Mouse (Mus musculus) kidney, postnatal 0 days (tissue): ENCODE measurements around the gene Ctrl. TPM values are rescaled to one million over a fixed set of nuclear protein-coding genes. Genes with fewer than 3 reads are reported as not detected.
A peak's percentile ranks its signal among the peaks of the same experiment; 100 is the strongest.

ENCODE experiments used
- ATAC-seq: fragments of 200-750 bp; cut with Nextera tagmentation; replicated peaks from 2 replicates; pipeline ENCODE4 v1.8.0; 2017; ENCODE audit warnings: low read depth, moderate number of reproducible peaks, moderate TSS enrichment, moderate library complexity; ENCODE audit not compliant: low FRiP score
- DNase-seq: peaks from one replicate; pipeline ENCODE4 v3.0.0-alpha.2; 2016; ENCODE audit warnings: low spot score
- H3K27ac ChIP-seq: fragments of 300-500 bp; sonication (generic); 2 replicates; pipeline ENCODE4 v1.5.1; 2014; ENCODE audit warnings: mild to moderate bottlenecking
- H3K27me3 ChIP-seq: fragments of 300-500 bp; sonication (generic); 2 replicates; pipeline ENCODE4 v1.6.1; 2014; ENCODE audit warnings: low read length, mixed read lengths; ENCODE audit not compliant: insufficient read depth
- H3K36me3 ChIP-seq: fragments of 300-500 bp; sonication (generic); 2 replicates; pipeline ENCODE4 v1.6.1; 2014; ENCODE audit warnings: low read length, mixed read lengths; ENCODE audit not compliant: insufficient read depth
- H3K4me1 ChIP-seq: fragments of 300-500 bp; sonication (generic); replicated peaks from 2 replicates; pipeline ENCODE4 v1.6.1; 2014; ENCODE audit warnings: antibody characterized with exemption, low read length, mixed read lengths; ENCODE audit not compliant: insufficient read depth
- H3K4me2 ChIP-seq: fragments of 300-500 bp; sonication (generic); 2 replicates; pipeline ENCODE4 v1.6.1; 2014; ENCODE audit warnings: mild to moderate bottlenecking, low read length, moderate library complexity, mixed read lengths
- H3K4me3 ChIP-seq: fragments of 300-500 bp; sonication (generic); replicated peaks from 2 replicates; pipeline ENCODE4 v1.5.1; 2014; ENCODE audit warnings: low read depth, low read length
- H3K9ac ChIP-seq: fragments of 300-500 bp; sonication (generic); 2 replicates; pipeline ENCODE4 v1.6.1; 2014; ENCODE audit warnings: low read depth, low read length
- H3K9me3 ChIP-seq: fragments of 300-500 bp; sonication (generic); replicated peaks from 2 replicates; pipeline ENCODE4 v1.6.1; 2016; ENCODE audit warnings: low read length, inconsistent platforms, mixed read lengths
- CTCF ChIP-seq: IDR thresholded peaks from 2 replicates; pipeline ENCODE4 v1.5.1; 2016; ENCODE audit warnings: antibody characterized with exemption, low read depth, mild to moderate bottlenecking, moderate library complexity
- WGBS: fragments of 180-500 bp; shearing (Covaris S2); extraction: QIAGEN DNeasy Blood & Tissue Kit; methylation state at CpG from one replicate; pipeline ENCODE4 v1.1.7; 2014; 5-methylcytosine and 5-hydroxymethylcytosine counted together
- polyA plus RNA-seq: library from polyadenylated mRNA; unstranded; fragments of >200 nt; fragmentation: Nextera tagmentation; extraction: Ambion mirVana; gene quantifications from 2 replicates; pipeline ENCODE4 v1.2.1, GENCODE M21; 2015

Ctrl gene
- polyA plus RNA-seq, 1 experiment from 2014 or later, result 0.67 TPM

GRCm38 (mm10) chr8:105943321-105943739 is 9.7 kb upstream of the Ctrl start, which contains the start of gene Lcat:
Lcat (minus strand) TSS chr8:105943382.
- no peak within 1 kb of the TSS for H3K9ac ChIP-seq

GRCm38 (mm10) chr8:105942542-105942941 is 8.9 kb upstream of the Ctrl start:
- TF ChIP-seq CTCF, result no peak
- WGBS, result 99% methylated on average over 5 of the region's 5 CpGs
- peaks cover 34% of the 10 kb centered on the region for H3K36me3 ChIP-seq
- H3K4me3 ChIP-seq, result no peak overlapping the region
- ATAC-seq (no peak), DNase-seq (no peak)
- H3K9ac ChIP-seq, result no peak overlapping the region
- H3K27ac ChIP-seq, result no peak overlapping the region
- no peaks in the 10 kb centered on the region for H3K27me3 ChIP-seq
- H3K9me3 ChIP-seq, result no peaks in the 10 kb centered on the region
- H3K4me1 ChIP-seq, result no peaks in the 10 kb centered on the region
- no peak overlapping the region for H3K4me2 ChIP-seq

More at GRCm38 (mm10) chr8:105943321-105943739, 9.7 kb upstream of the Ctrl start, which contains the start of gene Lcat:
- no peak for TF ChIP-seq CTCF
- no peak within 1 kb of the TSS for H3K4me3 ChIP-seq
- DNase-seq (no peak), ATAC-seq (no peak)
- peaks cover 36% of the 10 kb centered on the region for H3K36me3 ChIP-seq
- no peaks in the 10 kb centered on the region for H3K27me3 ChIP-seq
- WGBS, result 88% methylated on average over 6 of the region's 8 CpGs
- H3K27ac ChIP-seq, result no peak within 1 kb of the TSS
- H3K4me2 ChIP-seq, result no peak within 1 kb of the TSS
- H3K9me3 ChIP-seq, result no peaks in the 10 kb centered on the region
- H3K4me1 ChIP-seq, result no peaks in the 10 kb centered on the region

GRCm38 (mm10) chr8:105942026-105942425 is 8.4 kb upstream of the Ctrl start:
- DNase-seq (no peak), ATAC-seq (no peak)
- H3K27me3 ChIP-seq, result no peaks in the 10 kb centered on the region
- no peak overlapping the region for H3K9ac ChIP-seq
- no peaks in the 10 kb centered on the region for H3K4me1 ChIP-seq
- no peak overlapping the region for H3K27ac ChIP-seq
- WGBS, result 95% methylated on average over 11 of the region's 11 CpGs
- H3K9me3 ChIP-seq, result no peaks in the 10 kb centered on the region
- no peak for TF ChIP-seq CTCF
- H3K4me3 ChIP-seq, result no peak overlapping the region
- H3K36me3 ChIP-seq, result peaks cover 29% of the 10 kb centered on the region
- H3K4me2 ChIP-seq, result no peak overlapping the region

- 9% methylated on average over 4 of the region's 4 CpGs for WGBS
- no peaks in the 10 kb centered on the region for H3K27me3 ChIP-seq
- H3K27ac ChIP-seq, result peak within 1 kb of the TSS; percentile 86
- H3K4me3 ChIP-seq, result peak within 1 kb of the TSS; percentile 83
- H3K4me1 ChIP-seq, result peaks cover 8% of the 10 kb centered on the region; the same call in 1 of the 2 replicates
- ATAC-seq (no peak), DNase-seq (peak; percentile 22)
- H3K9ac ChIP-seq, result peak within 1 kb of the TSS; percentile 77
- H3K9me3 ChIP-seq, result no peaks in the 10 kb centered on the region
- H3K36me3 ChIP-seq, result peaks cover 3% of the 10 kb centered on the region; the same call in 1 of the 2 replicates
- no peak; the same call in 1 of the 2 replicates for TF ChIP-seq CTCF
- H3K4me2 ChIP-seq, result peak within 1 kb of the TSS; percentile 93
These were observed 4.6 kb upstream of the Ctrl start, which contains the start of gene Psmb10 for GRCm38 (mm10) chr8:105938306-105938669. Psmb10 (minus strand) TSS chr8:105938444.

GRCm38 (mm10) chr8:105937496-105938305 is 4.0 kb upstream of the Ctrl start:
- under 1% methylated on average over 33 of the region's 33 CpGs for WGBS
- Histone ChIP-seq H3K4me3 (peak overlapping the region; percentile 83), H3K9ac (peak overlapping the region; percentile 77), H3K27me3 (no peaks in the 10 kb centered on the region), H3K36me3 (no peaks in the 10 kb centered on the region), H3K9me3 (no peaks in the 10 kb centered on the region), H3K27ac (peak overlapping the region; percentile 86), H3K4me1 (peaks cover 8% of the 10 kb centered on the region; the same call in 1 of the 2 replicates), H3K4me2 (peak overlapping the region; percentile 93)
- ATAC-seq, result peak; percentile 35; the same call in 1 of the 2 replicates
- DNase-seq, result peak; percentile 69
- TF ChIP-seq CTCF, result no peak

- H3K4me3 ChIP-seq, result peak overlapping the region; percentile 83
- DNase-seq (peak; percentile 98), ATAC-seq (peak; percentile 91)
- H3K4me1 ChIP-seq, result peaks cover 8% of the 10 kb centered on the region; the same call in 1 of the 2 replicates
- TF ChIP-seq CTCF, result peak; percentile 17
- peak overlapping the region; percentile 86 for H3K27ac ChIP-seq
- H3K4me2 ChIP-seq, result peak overlapping the region; percentile 93
- peak overlapping the region; percentile 77 for H3K9ac ChIP-seq
- H3K27me3 ChIP-seq, result no peaks in the 10 kb centered on the region
- H3K36me3 ChIP-seq, result peaks cover 5% of the 10 kb centered on the region; the same call in 1 of the 2 replicates
- WGBS, result under 1% methylated on average over 30 of the region's 30 CpGs
- H3K9me3 ChIP-seq, result no peaks in the 10 kb centered on the region
These were observed 3.3 kb upstream of the Ctrl start for GRCm38 (mm10) chr8:105936866-105937475.
